Comparison of ENCODE assay signal across 7 mouse cellular contexts in genomic region chr8:20424104-20424902, GRCm38 (mm10).
DNase-seq lines count a peak whose midpoint lies in the region; ATAC-seq and TF ChIP-seq lines count a peak whose summit lies in the region.
"Not testable (repeated sequence)": the region's sequence is repeated elsewhere in the genome, so short reads cannot be mapped to it uniquely, and the experiment has no call there.

No protein-coding gene starts in this region.

- H3K4me1 ChIP-seq in embryonic facial prominence, embryonic 14.5 days (ENCODE audit: control insufficient read depth, insufficient read depth, low read length); heart, adult 2 months (ENCODE audit: control insufficient read depth, insufficient read depth, low read length); kidney, adult 2 months (ENCODE audit: control insufficient read depth, insufficient read depth, low read length); limb, embryonic 12.5 days (replicated peaks); midbrain, embryonic 15.5 days: not testable (repeated sequence)

- H3K9me3 ChIP-seq in embryonic facial prominence, embryonic 14.5 days (ENCODE audit: control insufficient read depth, low read length); limb, embryonic 12.5 days; midbrain, embryonic 15.5 days: not testable (repeated sequence)

- TF ChIP-seq CTCF in heart, adult 2 months (IDR thresholded peaks at IDR 0.05) = peak; percentile 74
- TF ChIP-seq CTCF in kidney, adult 2 months (conservative IDR thresholded peaks at IDR 0.05; ENCODE audit: insufficient read depth, insufficient read length, low read depth, low read length) = peak; percentile 52

- H3K4me2 ChIP-seq in embryonic facial prominence, embryonic 14.5 days (ENCODE audit: low read depth, low read length) = 0 out of 2 replicates have a peak overlapping the region, but pooled peaks have one; percentile 34
- H3K4me2 ChIP-seq in limb, embryonic 12.5 days = peak overlapping the region; percentile 13; the same call in 1 of the 2 replicates
- peak overlapping the region; percentile 28; the same call in 1 of the 2 replicates for H3K4me2 ChIP-seq in midbrain, embryonic 15.5 days

- peak; percentile 99 for ATAC-seq in embryonic facial prominence, embryonic 14.5 days (ENCODE audit: low read depth)
- peak; percentile 98 for ATAC-seq in limb, embryonic 12.5 days (ENCODE audit: insufficient number of reproducible peaks, insufficient read depth, low FRiP score, low TSS enrichment, low read depth)
- ATAC-seq in midbrain, embryonic 15.5 days (replicated peaks) = peak; percentile 100

- peak; percentile 62; the same call in 1 of the 2 replicates for TF ChIP-seq EP300 in heart, adult 2 months (IDR thresholded peaks at IDR 0.05; ENCODE audit: insufficient read depth, low read depth, low read length)

- H3K36me3 ChIP-seq in embryonic facial prominence, embryonic 14.5 days (ENCODE audit: control insufficient read depth, insufficient read depth, low read length); heart, adult 2 months (ENCODE audit: control insufficient read depth, insufficient read depth, low read length); kidney, adult 2 months (ENCODE audit: control insufficient read depth, insufficient read depth, low read length); limb, embryonic 12.5 days; midbrain, embryonic 15.5 days (replicated peaks): not testable (repeated sequence)

- TF ChIP-seq POLR2A in heart, adult 2 months (IDR thresholded peaks at IDR 0.05; ENCODE audit: insufficient read depth, low read depth, low read length) = peak; percentile 24; the same call in 1 of the 2 replicates
- not testable (repeated sequence) for TF ChIP-seq POLR2A in kidney, adult 2 months (IDR thresholded peaks at IDR 0.05; ENCODE audit: low read depth, low read length)

- intact Hi-C loops in heart, adult 2 months (cut with DNase I) = not testable (repeated sequence)

- H3K27ac ChIP-seq in embryonic facial prominence, embryonic 14.5 days (replicated peaks; ENCODE audit: low read depth, low read length) = peak overlapping the region; percentile 63
- peak overlapping the region; percentile 63 for H3K27ac ChIP-seq in heart, adult 2 months
- H3K27ac ChIP-seq in kidney, adult 2 months (ENCODE audit: insufficient read depth, low read depth, low read length) = not testable (repeated sequence)
- peak overlapping the region; percentile 41; the same call in 1 of the 2 replicates for H3K27ac ChIP-seq in limb, embryonic 12.5 days
- peak overlapping the region; percentile 74 for H3K27ac ChIP-seq in midbrain, embryonic 15.5 days

- H3K79me2 ChIP-seq in heart, adult 2 months (replicated peaks; ENCODE audit: control insufficient read depth, insufficient read depth, low read length) = not testable (repeated sequence)

- peak overlapping the region; percentile 46 for H3K4me3 ChIP-seq in embryonic facial prominence, embryonic 14.5 days (ENCODE audit: low read depth, low read length)
- peak overlapping the region; percentile 69 for H3K4me3 ChIP-seq in heart, adult 2 months
- peak overlapping the region; percentile 52 for H3K4me3 ChIP-seq in kidney, adult 2 months (ENCODE audit: insufficient read depth, low read depth, low read length)
- H3K4me3 ChIP-seq in limb, embryonic 12.5 days (replicated peaks) = peak overlapping the region; percentile 49
- peak overlapping the region; percentile 46 for H3K4me3 ChIP-seq in midbrain, embryonic 15.5 days

- H3K9ac ChIP-seq in embryonic facial prominence, embryonic 14.5 days (ENCODE audit: low read depth, low read length) = peak overlapping the region; percentile 73
- H3K9ac ChIP-seq in heart, adult 2 months (ENCODE audit: low read depth, low read length) = peak overlapping the region; percentile 95
- H3K9ac ChIP-seq in limb, embryonic 12.5 days (replicated peaks) = peak overlapping the region; percentile 62
- peak overlapping the region; percentile 54 for H3K9ac ChIP-seq in midbrain, embryonic 15.5 days

- H3K27me3 ChIP-seq in embryonic facial prominence, embryonic 14.5 days (replicated peaks; ENCODE audit: control insufficient read depth, insufficient read depth, low read length); heart, adult 2 months (ENCODE audit: control insufficient read depth, insufficient read depth, low read length); kidney, adult 2 months (replicated peaks; ENCODE audit: control insufficient read depth, insufficient read depth, low read length); limb, embryonic 12.5 days; midbrain, embryonic 15.5 days (replicated peaks): not testable (repeated sequence)

- 3% methylated on average over 55 of the region's 72 CpGs for WGBS in embryonic facial prominence, embryonic 14.5 days
- WGBS in heart, adult 2 months = 2% methylated on average over 70 of the region's 72 CpGs
- WGBS in kidney, adult 2 months = 7% methylated on average over 70 of the region's 72 CpGs
- WGBS in limb, embryonic 12.5 days = 3% methylated on average over 70 of the region's 72 CpGs
- WGBS in midbrain, embryonic 15.5 days = 6% methylated on average over 70 of the region's 72 CpGs

- peak; percentile 100 for DNase-seq in adrenal gland, postnatal 14 days
- DNase-seq in embryonic facial prominence, embryonic 14.5 days (ENCODE audit: low spot score) = peak; percentile 97
- peak; percentile 100 for DNase-seq in heart, adult 2 months
- peak; percentile 100 for DNase-seq in kidney, adult 2 months
- peak; percentile 98 to 100 for DNase-seq in spleen, adult 18-20 months
